Mouse (Mus musculus): ENCODE measurements at regions not wholly inside any gene's neighbourhood (a gene's known extent, or its start where the extent isn't known, plus 50 kb on each side); places are given as distances from the start of the nearest gene placed in this dataset.

- no peak overlapping the region for H3K27ac ChIP-seq (ENCODE audit: low read depth)
- no peaks in the 10 kb centered on the region for H3K27me3 ChIP-seq (replicated peaks; ENCODE audit: control insufficient read depth, insufficient read depth, low read length)
- ATAC-seq (replicated peaks; ENCODE audit: low FRiP score, low TSS enrichment, low read depth) = no peak
- H3K36me3 ChIP-seq (ENCODE audit: control insufficient read depth, insufficient read depth, low read length) = no peaks in the 10 kb centered on the region
- WGBS = 85% methylated on average over 6 of the region's 6 CpGs
- DNase-seq (ENCODE audit: low spot score) = no peak
- H3K9me3 ChIP-seq (ENCODE audit: control insufficient read depth, low read length) = no peaks in the 10 kb centered on the region
- no peaks in the 10 kb centered on the region for H3K4me1 ChIP-seq (replicated peaks; ENCODE audit: control insufficient read depth, insufficient read depth, low read length)
- H3K4me2 ChIP-seq (ENCODE audit: low read length) = no peak overlapping the region
- no peak overlapping the region for H3K9ac ChIP-seq (ENCODE audit: low read length)
- H3K4me3 ChIP-seq (ENCODE audit: low read depth, low read length) = no peak overlapping the region
Observed at GRCm38 (mm10) chr11:19848412-19848811, 75.8 kb upstream of the Spred2 start.

- Histone ChIP-seq H3K4me2 (ENCODE audit: low read length) (no peak overlapping the region), H3K36me3 (ENCODE audit: control insufficient read depth, insufficient read depth, low read length) (no peaks in the 10 kb centered on the region), H3K9ac (ENCODE audit: low read length) (no peak overlapping the region), H3K27ac (ENCODE audit: low read depth) (no peak overlapping the region), H3K9me3 (ENCODE audit: control insufficient read depth, low read length) (no peaks in the 10 kb centered on the region), H3K27me3 (replicated peaks; ENCODE audit: control insufficient read depth, insufficient read depth, low read length) (no peaks in the 10 kb centered on the region), H3K4me3 (ENCODE audit: low read depth, low read length) (no peak overlapping the region), H3K4me1 (replicated peaks; ENCODE audit: control insufficient read depth, insufficient read depth, low read length) (no peaks in the 10 kb centered on the region)
- WGBS = 47% methylated on average over 4 of the region's 4 CpGs
- no peak for DNase-seq (ENCODE audit: low spot score)
- no peak for ATAC-seq (replicated peaks; ENCODE audit: low FRiP score, low TSS enrichment, low read depth)
Observed at GRCm38 (mm10) chr11:19849347-19849811, 74.8 kb upstream of the Spred2 start.

GRCm38 (mm10) chr11:19849844-19850420, 74.2 kb upstream of the Spred2 start:
- Histone ChIP-seq H3K9me3 (ENCODE audit: control insufficient read depth, low read length) (no peaks in the 10 kb centered on the region), H3K27me3 (replicated peaks; ENCODE audit: control insufficient read depth, insufficient read depth, low read length) (no peaks in the 10 kb centered on the region), H3K9ac (ENCODE audit: low read length) (no peak overlapping the region), H3K4me3 (ENCODE audit: low read depth, low read length) (no peak overlapping the region), H3K36me3 (ENCODE audit: control insufficient read depth, insufficient read depth, low read length) (no peaks in the 10 kb centered on the region), H3K4me2 (ENCODE audit: low read length) (no peak overlapping the region), H3K27ac (ENCODE audit: low read depth) (no peak overlapping the region), H3K4me1 (replicated peaks; ENCODE audit: control insufficient read depth, insufficient read depth, low read length) (no peaks in the 10 kb centered on the region)
- DNase-seq (ENCODE audit: low spot score) = no peak
- peak; percentile 32; the same call in 1 of the 2 replicates for ATAC-seq (replicated peaks; ENCODE audit: low FRiP score, low TSS enrichment, low read depth)
- 71% methylated on average over 3 of the region's 3 CpGs for WGBS

- Histone ChIP-seq H3K4me3 (ENCODE audit: low read depth, low read length) (no peak overlapping the region), H3K9ac (ENCODE audit: low read length) (no peak overlapping the region), H3K9me3 (ENCODE audit: control insufficient read depth, low read length) (no peaks in the 10 kb centered on the region), H3K4me1 (replicated peaks; ENCODE audit: control insufficient read depth, insufficient read depth, low read length) (no peaks in the 10 kb centered on the region), H3K27me3 (replicated peaks; ENCODE audit: control insufficient read depth, insufficient read depth, low read length) (no peaks in the 10 kb centered on the region), H3K36me3 (ENCODE audit: control insufficient read depth, insufficient read depth, low read length) (no peaks in the 10 kb centered on the region), H3K4me2 (ENCODE audit: low read length) (no peak overlapping the region), H3K27ac (ENCODE audit: low read depth) (no peak overlapping the region)
- DNase-seq (ENCODE audit: low spot score) (no peak), ATAC-seq (replicated peaks; ENCODE audit: low FRiP score, low TSS enrichment, low read depth) (no peak)
- 22% methylated on average over 6 of the region's 6 CpGs for WGBS
Observed at GRCm38 (mm10) chr11:19851022-19851615, 73.1 kb upstream of the Spred2 start.

DNA sequence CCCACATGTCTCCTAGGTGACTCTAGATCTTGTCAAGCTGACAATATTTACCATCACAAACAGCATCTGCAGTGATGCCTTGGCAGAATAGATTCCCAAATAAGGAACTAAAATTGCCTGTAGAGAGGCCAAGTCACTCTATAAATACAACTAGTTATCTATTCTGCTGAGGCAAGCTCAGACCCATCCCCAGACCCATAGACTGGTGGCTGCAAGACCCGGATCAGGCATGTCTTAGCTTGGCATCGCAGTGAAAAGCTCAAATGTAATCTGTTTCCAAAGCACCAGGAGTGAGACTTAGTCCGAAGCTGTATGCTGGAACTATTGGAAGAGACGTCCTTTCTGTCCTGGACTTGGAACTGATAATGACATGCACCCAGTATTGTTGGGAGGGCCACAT, 62.6 kb upstream of the Spred2 start:
- WGBS = 87% methylated on average over 4 of the region's 4 CpGs
- ATAC-seq (replicated peaks; ENCODE audit: low FRiP score, low TSS enrichment, low read depth) (no peak), DNase-seq (ENCODE audit: low spot score) (no peak)
- Histone ChIP-seq H3K9ac (ENCODE audit: low read length) (no peak overlapping the region), H3K4me3 (ENCODE audit: low read depth, low read length) (no peak overlapping the region), H3K4me2 (ENCODE audit: low read length) (no peak overlapping the region), H3K27ac (ENCODE audit: low read depth) (no peak overlapping the region), H3K27me3 (replicated peaks; ENCODE audit: control insufficient read depth, insufficient read depth, low read length) (no peaks in the 10 kb centered on the region), H3K9me3 (ENCODE audit: control insufficient read depth, low read length) (no peaks in the 10 kb centered on the region), H3K4me1 (replicated peaks; ENCODE audit: control insufficient read depth, insufficient read depth, low read length) (no peaks in the 10 kb centered on the region), H3K36me3 (ENCODE audit: control insufficient read depth, insufficient read depth, low read length) (no peaks in the 10 kb centered on the region)

DNA sequence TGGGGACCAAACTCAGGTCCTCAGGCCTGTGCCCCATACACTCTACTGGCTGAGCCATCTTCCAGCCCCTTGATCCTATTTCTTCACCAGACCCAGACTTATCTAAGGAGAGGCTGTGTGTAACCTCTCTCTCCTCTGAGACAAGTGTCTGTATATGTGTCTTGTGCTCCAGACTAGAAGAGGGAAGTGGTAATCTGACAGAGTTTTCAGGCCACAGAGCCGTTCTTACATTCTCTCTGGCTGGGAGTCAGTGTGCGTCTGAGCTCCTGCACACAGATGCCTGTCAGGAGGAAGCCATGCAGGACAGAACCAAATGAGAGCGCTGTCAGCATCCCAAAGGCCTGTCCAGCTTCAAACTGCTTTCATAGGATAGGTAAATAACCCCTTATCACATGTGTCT, 60.8 kb upstream of the Spred2 start:
- Histone ChIP-seq H3K9me3 (ENCODE audit: control insufficient read depth, low read length) (0 out of 2 replicates have a peak, but pooled peaks cover 3% of the 10 kb centered on the region), H3K27ac (ENCODE audit: low read depth) (no peak overlapping the region), H3K27me3 (replicated peaks; ENCODE audit: control insufficient read depth, insufficient read depth, low read length) (no peaks in the 10 kb centered on the region), H3K4me1 (replicated peaks; ENCODE audit: control insufficient read depth, insufficient read depth, low read length) (no peaks in the 10 kb centered on the region), H3K9ac (ENCODE audit: low read length) (no peak overlapping the region), H3K36me3 (ENCODE audit: control insufficient read depth, insufficient read depth, low read length) (no peaks in the 10 kb centered on the region), H3K4me3 (ENCODE audit: low read depth, low read length) (no peak overlapping the region), H3K4me2 (ENCODE audit: low read length) (no peak overlapping the region)
- ATAC-seq (replicated peaks; ENCODE audit: low FRiP score, low TSS enrichment, low read depth) (no peak), DNase-seq (ENCODE audit: low spot score) (no peak)
- WGBS = 76% methylated on average over 3 of the region's 3 CpGs

GRCm38 (mm10) chr11:19866262-19866661, 57.9 kb upstream of the Spred2 start:
- no peak overlapping the region for H3K27ac ChIP-seq (ENCODE audit: low read depth)
- DNase-seq (ENCODE audit: low spot score) (no peak), ATAC-seq (replicated peaks; ENCODE audit: low FRiP score, low TSS enrichment, low read depth) (no peak)
- 33% methylated on average over 2 of the region's 2 CpGs for WGBS
- H3K36me3 ChIP-seq (ENCODE audit: control insufficient read depth, insufficient read depth, low read length) = no peaks in the 10 kb centered on the region
- H3K4me1 ChIP-seq (replicated peaks; ENCODE audit: control insufficient read depth, insufficient read depth, low read length) = no peaks in the 10 kb centered on the region
- 0 out of 2 replicates have a peak, but pooled peaks cover 3% of the 10 kb centered on the region for H3K9me3 ChIP-seq (ENCODE audit: control insufficient read depth, low read length)
- no peak overlapping the region for H3K9ac ChIP-seq (ENCODE audit: low read length)
- no peak overlapping the region for H3K4me3 ChIP-seq (ENCODE audit: low read depth, low read length)
- H3K27me3 ChIP-seq (replicated peaks; ENCODE audit: control insufficient read depth, insufficient read depth, low read length) = no peaks in the 10 kb centered on the region
- H3K4me2 ChIP-seq (ENCODE audit: low read length) = no peak overlapping the region

GRCm38 (mm10) chr11:19869671-19870070, 54.5 kb upstream of the Spred2 start:
- no peak overlapping the region for H3K4me2 ChIP-seq (ENCODE audit: low read length)
- no peaks in the 10 kb centered on the region for H3K36me3 ChIP-seq (ENCODE audit: control insufficient read depth, insufficient read depth, low read length)
- no peaks in the 10 kb centered on the region for H3K27me3 ChIP-seq (replicated peaks; ENCODE audit: control insufficient read depth, insufficient read depth, low read length)
- 0 out of 2 replicates have a peak, but pooled peaks cover 3% of the 10 kb centered on the region for H3K9me3 ChIP-seq (ENCODE audit: control insufficient read depth, low read length)
- WGBS = 82% methylated on average over 3 of the region's 3 CpGs
- H3K9ac ChIP-seq (ENCODE audit: low read length) = no peak overlapping the region
- H3K4me1 ChIP-seq (replicated peaks; ENCODE audit: control insufficient read depth, insufficient read depth, low read length) = no peaks in the 10 kb centered on the region
- no peak overlapping the region for H3K4me3 ChIP-seq (ENCODE audit: low read depth, low read length)
- ATAC-seq (replicated peaks; ENCODE audit: low FRiP score, low TSS enrichment, low read depth) (no peak), DNase-seq (ENCODE audit: low spot score) (no peak)
- no peak overlapping the region for H3K27ac ChIP-seq (ENCODE audit: low read depth)

DNA sequence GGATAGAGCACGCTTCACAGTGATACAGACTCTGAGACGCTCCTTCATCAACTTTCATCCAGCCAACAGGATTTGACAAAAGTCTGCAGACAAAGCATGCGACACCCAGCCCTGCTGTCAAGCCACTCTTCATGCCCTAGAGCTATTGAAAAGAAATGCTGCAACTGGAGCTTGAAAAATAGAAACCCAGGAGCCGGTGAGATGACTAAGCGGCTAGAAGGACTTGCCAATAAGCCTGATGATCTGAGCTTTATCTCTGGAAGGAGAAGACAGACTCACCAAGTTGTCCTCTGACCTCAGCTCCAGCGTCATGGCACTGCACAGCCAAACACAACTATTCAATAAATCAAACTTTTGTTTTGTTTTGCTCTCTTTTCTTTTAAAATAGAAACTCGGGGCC, 54.0 kb upstream of the Spred2 start:
- H3K4me3 ChIP-seq (ENCODE audit: low read depth, low read length) = no peak overlapping the region
- no peaks in the 10 kb centered on the region for H3K27me3 ChIP-seq (replicated peaks; ENCODE audit: control insufficient read depth, insufficient read depth, low read length)
- 68% methylated on average over 7 of the region's 7 CpGs for WGBS
- H3K27ac ChIP-seq (ENCODE audit: low read depth) = no peak overlapping the region
- H3K4me1 ChIP-seq (replicated peaks; ENCODE audit: control insufficient read depth, insufficient read depth, low read length) = no peaks in the 10 kb centered on the region
- 0 out of 2 replicates have a peak, but pooled peaks cover 3% of the 10 kb centered on the region for H3K9me3 ChIP-seq (ENCODE audit: control insufficient read depth, low read length)
- DNase-seq (ENCODE audit: low spot score) = no peak
- no peak overlapping the region for H3K4me2 ChIP-seq (ENCODE audit: low read length)
- no peak for ATAC-seq (replicated peaks; ENCODE audit: low FRiP score, low TSS enrichment, low read depth)
- H3K9ac ChIP-seq (ENCODE audit: low read length) = no peak overlapping the region
- H3K36me3 ChIP-seq (ENCODE audit: control insufficient read depth, insufficient read depth, low read length) = no peaks in the 10 kb centered on the region

Measured in intestine, embryonic 14.5 days (tissue).